Mouse (Mus musculus): ENCODE data around the gene Gfpt1. TPM values are rescaled to one million over a fixed set of nuclear protein-coding genes. Genes with fewer than 3 reads are reported as not detected.

Gfpt1 gene
- polyA plus RNA-seq (2012; fragmentation: generic; extraction: Trizol), result 1 to 10 TPM in 1 of 2 experiments, under 1 TPM in 1; 0.85 to 9.8 TPM

GRCm38 (mm10) chr6:87042337-87043130, at the start of gene Gfpt1:
Gene Gfpt1 (plus strand): TSS chr6:87042846.

DNA sequence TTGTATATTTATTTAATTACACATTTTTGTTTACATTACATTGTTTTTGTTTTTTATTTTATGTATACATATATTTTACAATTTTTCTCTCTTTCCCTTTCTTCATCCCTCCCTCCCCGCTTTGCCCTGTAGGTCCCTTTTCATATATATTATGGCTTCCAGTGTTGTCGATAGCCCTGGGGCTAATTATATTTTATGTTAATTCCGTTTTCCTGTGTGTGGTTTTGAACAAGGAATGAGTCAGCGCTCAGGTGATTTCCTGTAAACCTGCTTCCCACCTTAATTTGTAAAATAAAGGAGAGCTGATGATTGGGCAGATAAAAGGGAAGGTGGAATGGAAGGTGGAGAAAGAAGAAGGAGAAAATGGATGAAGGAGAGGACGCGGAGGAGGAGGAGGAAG, 33.8 kb upstream of the Gfpt1 start, which contains the start of gene Nfu1:
Gene Nfu1, plus strand, starts transcription at position 350 of the 400 bp plus-strand sequence.

GRCm38 (mm10) chr6:87104123-87104796, 61.6 kb downstream of the Gfpt1 start, which contains the start of gene D6Ertd527e:
Gene D6Ertd527e (plus strand): TSS chr6:87104746.

Other genes with a start within 250 kb of the Gfpt1 start
- 100 to 1,000 TPM in 1 of 2 experiments, 10 to 100 TPM in 1; 34.8 to 113 TPM for gene Anxa4, start 249.3 kb upstream of the Gfpt1 start, polyA plus RNA-seq (2012; fragmentation: generic; extraction: Trizol)
- 1 to 10 TPM in 1 of 2 experiments, under 1 TPM in 1; 0.64 to 5.0 TPM for gene Aak1, start 193.3 kb upstream of the Gfpt1 start, polyA plus RNA-seq (2012; fragmentation: generic; extraction: Trizol)
- gene Nfu1, start 33.6 kb upstream of the Gfpt1 start, polyA plus RNA-seq (2012; fragmentation: generic; extraction: Trizol), result 10 to 100 TPM; 37.3 to 95.0 TPM
- gene D6Ertd527e, start 61.9 kb downstream of the Gfpt1 start, polyA plus RNA-seq (2012; fragmentation: generic; extraction: Trizol), result under 1 TPM; 0.01 to 0.14 TPM

Data from C3H10T1/2 (cell line).